Mouse (Mus musculus): ENCODE measurements at regions not wholly inside any gene's neighbourhood (a gene's known extent, or its start where the extent isn't known, plus 50 kb on each side); places are given as distances from the start of the nearest gene placed in this dataset.

DNA sequence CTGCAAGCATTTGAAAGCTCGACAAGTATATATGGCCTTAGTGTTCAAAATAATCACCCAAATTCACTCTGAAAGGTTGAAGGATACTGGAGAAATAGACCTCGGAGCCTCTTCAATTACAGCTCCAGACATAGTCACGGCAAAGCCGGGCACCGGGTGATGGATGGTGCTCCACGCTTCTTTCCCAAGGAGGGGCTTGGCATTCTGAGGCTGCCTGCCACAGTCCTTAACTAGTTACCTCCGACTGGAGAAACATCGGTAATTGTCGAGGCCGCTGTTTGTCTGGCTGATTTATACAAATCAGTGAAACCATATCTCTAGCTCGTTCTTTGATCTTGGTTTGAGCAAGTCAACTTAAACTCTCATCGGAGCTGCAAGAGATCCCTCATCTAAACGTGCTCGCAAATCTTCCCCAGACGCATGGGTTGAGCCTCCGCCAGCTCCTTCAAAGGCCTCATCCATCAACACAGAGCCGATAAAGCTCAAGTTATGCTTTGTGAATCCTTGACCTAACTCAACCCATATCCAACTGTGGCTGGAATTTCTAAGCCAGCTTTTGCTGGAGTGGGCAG lies 145.4 kb upstream of the Stx16 start:
- Histone ChIP-seq H3K4me2 (replicated peaks) (no peak overlapping the region), H3K4me3 (no peak overlapping the region), H3K27ac (replicated peaks) (no peak overlapping the region), H3K36me3 (no peaks in the 10 kb centered on the region), H3K27me3 (no peaks in the 10 kb centered on the region), H3K9ac (replicated peaks) (no peak overlapping the region), H3K4me1 (no peaks in the 10 kb centered on the region), H3K9me3 (0 out of 2 replicates have a peak, but pooled peaks cover 3% of the 10 kb centered on the region)
- 95% methylated on average over 17 of the region's 17 CpGs for WGBS
- no peak for ATAC-seq (ENCODE audit: low FRiP score, low read depth)

DNA sequence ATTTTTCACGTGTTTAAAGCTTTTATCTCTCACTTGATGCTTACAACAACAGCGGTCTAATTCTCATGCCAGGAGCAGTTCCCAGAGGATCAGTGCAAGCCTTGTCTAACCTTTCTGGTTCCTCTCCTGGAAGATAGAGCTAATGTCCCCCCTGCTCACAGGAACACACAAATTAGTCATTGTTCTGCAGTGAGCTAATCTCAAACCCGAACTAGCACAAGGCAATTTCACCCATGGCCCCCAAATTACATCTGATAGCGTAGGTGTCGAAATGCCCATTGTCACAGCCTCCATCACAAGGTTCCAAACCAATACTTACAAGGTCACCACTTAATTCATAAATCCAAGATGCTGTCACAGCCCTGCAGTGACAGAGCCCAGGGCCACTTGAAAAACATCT lies 140.4 kb upstream of the Stx16 start:
- WGBS = 79% methylated on average over 5 of the region's 5 CpGs
- H3K4me3 ChIP-seq = no peak overlapping the region
- peaks cover 14% of the 10 kb centered on the region for H3K4me1 ChIP-seq
- no peak overlapping the region for H3K27ac ChIP-seq (replicated peaks)
- no peak overlapping the region for H3K9ac ChIP-seq (replicated peaks)
- no peaks in the 10 kb centered on the region for H3K36me3 ChIP-seq
- no peaks in the 10 kb centered on the region for H3K27me3 ChIP-seq
- no peak for ATAC-seq (ENCODE audit: low FRiP score, low read depth)
- H3K9me3 ChIP-seq = 0 out of 2 replicates have a peak, but pooled peaks cover 3% of the 10 kb centered on the region
- no peak overlapping the region for H3K4me2 ChIP-seq (replicated peaks)

DNA sequence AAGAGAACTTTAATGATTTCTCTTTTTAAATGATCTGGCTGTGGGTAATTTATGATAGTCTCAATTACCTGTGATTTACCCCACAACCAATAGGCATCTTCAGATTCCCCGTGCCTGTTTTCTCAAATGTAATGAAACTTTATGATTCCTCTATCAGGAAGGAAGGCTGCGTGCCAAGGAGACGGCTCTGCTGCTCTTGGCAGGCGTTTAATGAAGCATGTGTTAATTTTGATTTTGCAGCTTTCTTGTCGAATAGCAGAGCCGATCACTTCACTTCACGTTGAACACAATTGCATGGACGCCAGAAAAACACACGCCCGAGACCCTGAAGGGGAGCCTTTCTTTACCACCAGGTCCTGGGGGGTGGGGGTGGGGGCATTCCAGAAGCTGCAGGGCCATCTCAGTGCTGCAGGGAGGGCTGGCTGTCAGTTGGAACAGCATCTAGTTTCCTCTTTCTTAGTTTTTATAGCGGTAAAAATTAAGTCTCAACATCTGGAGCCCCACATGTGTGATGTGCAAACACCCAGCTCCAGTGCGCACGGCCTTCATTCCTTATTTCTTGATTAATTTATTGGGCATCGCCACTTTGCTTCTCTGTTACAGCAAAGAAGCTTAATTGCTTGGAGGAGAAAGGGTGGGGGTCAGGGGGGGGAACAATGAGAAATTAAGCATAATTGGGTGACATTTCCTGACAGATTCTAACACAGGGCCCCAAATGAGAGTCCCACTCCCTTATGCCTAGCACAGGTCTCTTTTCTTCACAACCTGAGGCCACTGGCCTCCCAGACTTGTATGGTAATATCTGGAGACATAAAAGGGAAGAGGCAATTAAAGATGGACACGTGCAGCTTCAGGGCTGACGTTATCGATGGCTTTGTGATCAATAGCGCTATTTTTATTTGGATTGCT lies 138.3 kb upstream of the Stx16 start:
- WGBS = 68% methylated on average over 18 of the region's 18 CpGs
- Histone ChIP-seq H3K36me3 (no peaks in the 10 kb centered on the region), H3K4me1 (peaks cover 14% of the 10 kb centered on the region), H3K27me3 (no peaks in the 10 kb centered on the region), H3K27ac (replicated peaks) (peak overlapping the region; percentile 70), H3K4me3 (no peak overlapping the region), H3K9ac (replicated peaks) (no peak overlapping the region), H3K4me2 (replicated peaks) (no peak overlapping the region), H3K9me3 (0 out of 2 replicates have a peak, but pooled peaks cover 3% of the 10 kb centered on the region)
- peak; percentile 48; the same call in 1 of the 2 replicates for ATAC-seq (ENCODE audit: low FRiP score, low read depth)

GRCm38 (mm10) chr2:173938440-173938787 lies 137.7 kb upstream of the Stx16 start:
- 73% methylated on average over 11 of the region's 11 CpGs for WGBS
- Histone ChIP-seq H3K36me3 (no peaks in the 10 kb centered on the region), H3K27ac (replicated peaks) (peak overlapping the region; percentile 70), H3K4me3 (no peak overlapping the region), H3K27me3 (no peaks in the 10 kb centered on the region), H3K9me3 (0 out of 2 replicates have a peak, but pooled peaks cover 4% of the 10 kb centered on the region), H3K4me2 (replicated peaks) (no peak overlapping the region), H3K4me1 (peaks cover 14% of the 10 kb centered on the region), H3K9ac (replicated peaks) (no peak overlapping the region)
- peak; percentile 41; the same call in 1 of the 2 replicates for ATAC-seq (ENCODE audit: low FRiP score, low read depth)

GRCm38 (mm10) chr2:173945441-173945840 lies 130.7 kb upstream of the Stx16 start:
- no peak overlapping the region for H3K4me3 ChIP-seq
- H3K27ac ChIP-seq (replicated peaks) = no peak overlapping the region
- H3K9ac ChIP-seq (replicated peaks) = no peak overlapping the region
- no peaks in the 10 kb centered on the region for H3K4me1 ChIP-seq
- no peak overlapping the region for H3K4me2 ChIP-seq (replicated peaks)
- WGBS = 88% methylated on average over 5 of the region's 5 CpGs
- H3K27me3 ChIP-seq = no peaks in the 10 kb centered on the region
- peaks cover 24% of the 10 kb centered on the region for H3K9me3 ChIP-seq
- no peak for ATAC-seq (ENCODE audit: low FRiP score, low read depth)
- no peaks in the 10 kb centered on the region for H3K36me3 ChIP-seq

- Histone ChIP-seq H3K4me3 (no peak overlapping the region), H3K27ac (replicated peaks) (no peak overlapping the region), H3K4me2 (replicated peaks) (no peak overlapping the region), H3K4me1 (no peaks in the 10 kb centered on the region), H3K27me3 (no peaks in the 10 kb centered on the region), H3K36me3 (no peaks in the 10 kb centered on the region), H3K9me3 (peaks cover 22% of the 10 kb centered on the region), H3K9ac (replicated peaks) (no peak overlapping the region)
- ATAC-seq (ENCODE audit: low FRiP score, low read depth) = no peak
- 85% methylated on average over 5 of the region's 5 CpGs for whole genome bisulfite sequencing
These were observed 127.5 kb upstream of the Stx16 start for GRCm38 (mm10) chr2:173948586-173948985.

DNA sequence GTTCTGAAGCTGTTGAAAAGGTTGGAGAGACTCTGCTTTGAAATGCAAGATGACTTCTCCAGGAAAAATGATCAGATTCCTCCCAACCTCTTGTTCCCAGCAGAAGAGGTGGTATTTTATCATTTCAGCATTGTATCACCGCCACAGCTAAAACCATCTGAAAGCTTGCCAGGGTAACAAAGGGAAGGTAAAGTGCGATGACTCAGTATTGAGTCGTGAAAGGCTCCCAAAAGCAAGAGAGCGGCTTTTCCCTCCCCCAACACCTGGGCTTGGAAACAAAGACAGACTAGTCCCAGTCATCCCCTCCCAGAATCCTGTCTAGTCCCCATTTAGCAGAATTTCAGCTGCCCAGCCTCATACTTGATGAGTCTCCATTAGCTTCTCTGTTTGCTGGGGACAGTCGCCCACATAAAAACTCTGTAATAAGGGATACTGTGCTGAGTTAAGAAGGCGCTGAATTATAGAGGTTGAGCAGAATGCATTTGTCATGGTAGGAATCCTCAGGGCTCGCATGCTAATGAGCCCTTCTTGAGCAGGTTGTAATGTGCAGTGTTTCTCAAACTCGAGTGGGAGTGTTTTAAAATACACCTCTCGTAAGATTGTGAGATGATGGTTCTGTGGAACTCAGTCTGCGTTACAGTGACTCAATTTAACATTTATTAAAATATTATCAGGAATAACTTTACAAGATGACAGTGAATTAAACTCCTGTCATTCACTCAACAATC lies 125.8 kb upstream of the Stx16 start:
- Histone ChIP-seq H3K36me3 (no peaks in the 10 kb centered on the region), H3K4me3 (no peak overlapping the region), H3K4me2 (replicated peaks) (no peak overlapping the region), H3K9me3 (peaks cover 11% of the 10 kb centered on the region; the same call in 1 of the 2 replicates), H3K9ac (replicated peaks) (no peak overlapping the region), H3K27ac (replicated peaks) (no peak overlapping the region), H3K27me3 (no peaks in the 10 kb centered on the region), H3K4me1 (no peaks in the 10 kb centered on the region)
- WGBS = 43% methylated on average over 10 of the region's 10 CpGs
- ATAC-seq (ENCODE audit: low FRiP score, low read depth) = no peak

DNA sequence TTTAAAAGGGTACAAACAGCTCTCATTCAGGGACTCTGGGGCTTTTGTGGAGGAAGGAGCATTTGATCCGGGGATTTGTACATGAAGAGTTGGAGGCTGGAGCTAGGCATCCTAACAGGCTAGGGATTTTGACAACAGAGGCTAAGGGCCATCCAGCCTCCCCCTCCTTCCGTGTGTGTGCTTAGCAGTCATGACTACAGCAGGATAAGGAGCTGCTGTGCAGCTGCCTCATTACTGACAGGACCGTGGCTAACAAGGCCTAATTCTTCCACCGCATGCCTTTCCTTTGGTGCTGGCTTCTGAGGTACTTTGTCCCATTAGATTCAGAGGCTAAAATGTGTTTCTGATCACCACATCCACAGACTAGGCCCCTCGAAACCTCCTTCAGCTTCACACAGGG lies 110.0 kb upstream of the Stx16 start:
- Histone ChIP-seq H3K36me3 (no peaks in the 10 kb centered on the region), H3K4me2 (replicated peaks) (no peak overlapping the region), H3K27ac (replicated peaks) (no peak overlapping the region), H3K4me1 (no peaks in the 10 kb centered on the region), H3K4me3 (no peak overlapping the region), H3K9me3 (no peaks in the 10 kb centered on the region), H3K9ac (replicated peaks) (no peak overlapping the region), H3K27me3 (no peaks in the 10 kb centered on the region)
- 62% methylated on average over 5 of the region's 5 CpGs for WGBS
- no peak for ATAC-seq (ENCODE audit: low FRiP score, low read depth)

DNA sequence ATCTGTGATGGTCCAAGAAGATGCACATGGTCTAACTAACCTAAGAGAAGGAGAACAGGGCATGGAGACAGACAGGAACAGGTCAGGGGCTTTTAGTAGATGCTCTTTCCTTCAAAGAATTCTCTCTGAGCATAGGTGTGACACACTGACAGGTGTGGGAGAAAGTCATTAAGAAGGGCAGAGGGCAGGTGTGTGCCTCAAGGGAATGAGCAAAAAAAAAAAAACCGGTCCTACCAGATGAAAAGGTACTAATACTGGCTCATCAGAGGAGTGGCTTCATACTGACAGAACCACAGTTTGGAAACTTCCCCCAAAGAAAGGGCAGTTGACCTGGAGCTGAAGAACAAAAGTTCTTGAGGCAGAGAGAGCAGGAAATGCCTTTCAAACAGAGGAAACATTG lies 105.3 kb upstream of the Stx16 start:
- Histone ChIP-seq H3K4me2 (replicated peaks) (no peak overlapping the region), H3K4me3 (no peak overlapping the region), H3K36me3 (no peaks in the 10 kb centered on the region), H3K27ac (replicated peaks) (no peak overlapping the region), H3K27me3 (no peaks in the 10 kb centered on the region), H3K4me1 (no peaks in the 10 kb centered on the region), H3K9ac (replicated peaks) (no peak overlapping the region), H3K9me3 (peaks cover 17% of the 10 kb centered on the region; the same call in 1 of the 2 replicates)
- ATAC-seq (ENCODE audit: low FRiP score, low read depth) = no peak
- 52% methylated on average over 1 of the region's 1 CpGs for WGBS

GRCm38 (mm10) chr2:173976314-173977053 lies 99.6 kb upstream of the Stx16 start:
- WGBS = 59% methylated on average over 4 of the region's 4 CpGs
- Histone ChIP-seq H3K4me3 (no peak overlapping the region), H3K4me2 (replicated peaks) (no peak overlapping the region), H3K27me3 (no peaks in the 10 kb centered on the region), H3K9ac (replicated peaks) (no peak overlapping the region), H3K9me3 (peaks cover 17% of the 10 kb centered on the region; the same call in 1 of the 2 replicates), H3K36me3 (no peaks in the 10 kb centered on the region), H3K4me1 (no peaks in the 10 kb centered on the region), H3K27ac (replicated peaks) (no peak overlapping the region)
- ATAC-seq (ENCODE audit: low FRiP score, low read depth) = no peak

- 19% methylated on average over 12 of the region's 12 CpGs for WGBS
These were observed 98.7 kb upstream of the Stx16 start for GRCm38 (mm10) chr2:173977236-173978053.

More at GRCm38 (mm10) chr2:173977236-173978053, 98.7 kb upstream of the Stx16 start:
- Histone ChIP-seq H3K9me3 (peaks cover 17% of the 10 kb centered on the region; the same call in 1 of the 2 replicates), H3K27me3 (no peaks in the 10 kb centered on the region), H3K27ac (replicated peaks) (no peak overlapping the region), H3K4me3 (no peak overlapping the region), H3K9ac (replicated peaks) (no peak overlapping the region), H3K4me1 (no peaks in the 10 kb centered on the region), H3K36me3 (no peaks in the 10 kb centered on the region), H3K4me2 (replicated peaks) (no peak overlapping the region)
- no peak for ATAC-seq (ENCODE audit: low FRiP score, low read depth)

Data from midbrain, embryonic 12.5 days (tissue).